Mouse (Mus musculus) kidney, embryonic 14.5 days (tissue): ENCODE data around the gene Sfswap. TPM values are rescaled to one million over a fixed set of nuclear protein-coding genes. Genes with fewer than 3 reads are reported as not detected.
"Not testable (repeated sequence)": the region's sequence is repeated elsewhere in the genome, so short reads cannot be mapped to it uniquely, and the experiment has no call there.

Source experiments
- ATAC-seq: fragments of 200-750 bp; cut with Nextera tagmentation; 2 replicates; pipeline ENCODE4 v1.8.0; 2017; ENCODE audit warnings: moderate number of reproducible peaks, mild to moderate bottlenecking, moderate TSS enrichment, moderate library complexity; ENCODE audit not compliant: low FRiP score, low TSS enrichment
- H3K27ac ChIP-seq: fragments of 300-500 bp; sonication (generic); 2 replicates; pipeline ENCODE4 v1.5.1; 2014; ENCODE audit warnings: low read depth, mild to moderate bottlenecking, low read length, moderate library complexity, mixed read lengths
- H3K27me3 ChIP-seq: fragments of 300-500 bp; sonication (generic); 2 replicates; pipeline ENCODE4 v1.6.1; 2014; ENCODE audit warnings: mild to moderate bottlenecking, low read length; ENCODE audit not compliant: control insufficient read depth, insufficient read depth
- H3K36me3 ChIP-seq: fragments of 300-500 bp; sonication (generic); 2 replicates; pipeline ENCODE4 v1.6.1; 2014; ENCODE audit warnings: low read length, mixed read lengths; ENCODE audit not compliant: control insufficient read depth, insufficient read depth
- H3K4me1 ChIP-seq: fragments of 300-500 bp; sonication (generic); 2 replicates; pipeline ENCODE4 v1.6.1; 2014; ENCODE audit warnings: low read length, mixed read lengths; ENCODE audit not compliant: control insufficient read depth, insufficient read depth
- H3K4me2 ChIP-seq: fragments of 300-500 bp; sonication (generic); replicated peaks from 2 replicates; pipeline ENCODE4 v1.6.1; 2014; ENCODE audit warnings: low read depth, mild to moderate bottlenecking, low read length
- H3K4me3 ChIP-seq: fragments of 300-500 bp; sonication (generic); 2 replicates; pipeline ENCODE4 v1.5.1; 2014; ENCODE audit warnings: mild to moderate bottlenecking, low read length
- H3K9ac ChIP-seq: fragments of 300-500 bp; sonication (generic); 2 replicates; pipeline ENCODE4 v1.6.1; 2014; ENCODE audit warnings: low read depth, mild to moderate bottlenecking, low read length, moderate library complexity
- H3K9me3 ChIP-seq: fragments of 300-500 bp; sonication (generic); 2 replicates; pipeline ENCODE4 v1.6.1; 2016; ENCODE audit warnings: low read length; ENCODE audit not compliant: control insufficient read depth
- WGBS: fragments of 180-500 bp; shearing (Covaris S2); extraction: QIAGEN DNeasy Blood & Tissue Kit; methylation state at CpG from one replicate; pipeline ENCODE4 v1.1.7; 2014; 5-methylcytosine and 5-hydroxymethylcytosine counted together
- polyA plus RNA-seq: library from polyadenylated mRNA; unstranded; fragments of >200 nt; fragmentation: Nextera tagmentation; extraction: Ambion mirVana; gene quantifications from 2 replicates; pipeline ENCODE4 v1.2.1, GENCODE M21; 2014

The Sfswap gene
- polyA plus RNA-seq, 1 experiment from 2014 or later = 56.6 TPM

- not testable (repeated sequence) for H3K4me1 ChIP-seq, H3K36me3 ChIP-seq, H3K27me3 ChIP-seq, H3K4me3 ChIP-seq, H3K9me3 ChIP-seq, H3K4me2 ChIP-seq, H3K9ac ChIP-seq, ATAC-seq
- H3K27ac ChIP-seq = peak overlapping the region; percentile 62; the same call in 1 of the 2 replicates
- 63% methylated on average over 9 of the region's 9 CpGs for WGBS
These were observed 37.4 kb upstream of the Sfswap start for GRCm38 (mm10) chr5:129463648-129464047.

- Histone ChIP-seq H3K4me2 (no peak overlapping the region), H3K4me1 (0 out of 2 replicates have a peak, but pooled peaks cover 1% of the 10 kb centered on the region), H3K27ac (no peak overlapping the region), H3K4me3 (no peak overlapping the region), H3K27me3 (no peaks in the 10 kb centered on the region), H3K9me3 (no peaks in the 10 kb centered on the region), H3K9ac (no peak overlapping the region), H3K36me3 (no peaks in the 10 kb centered on the region)
- WGBS = 89% methylated on average over 2 of the region's 2 CpGs
- no peak for ATAC-seq
These were observed 35.2 kb upstream of the Sfswap start for GRCm38 (mm10) chr5:129465788-129466187.

DNA sequence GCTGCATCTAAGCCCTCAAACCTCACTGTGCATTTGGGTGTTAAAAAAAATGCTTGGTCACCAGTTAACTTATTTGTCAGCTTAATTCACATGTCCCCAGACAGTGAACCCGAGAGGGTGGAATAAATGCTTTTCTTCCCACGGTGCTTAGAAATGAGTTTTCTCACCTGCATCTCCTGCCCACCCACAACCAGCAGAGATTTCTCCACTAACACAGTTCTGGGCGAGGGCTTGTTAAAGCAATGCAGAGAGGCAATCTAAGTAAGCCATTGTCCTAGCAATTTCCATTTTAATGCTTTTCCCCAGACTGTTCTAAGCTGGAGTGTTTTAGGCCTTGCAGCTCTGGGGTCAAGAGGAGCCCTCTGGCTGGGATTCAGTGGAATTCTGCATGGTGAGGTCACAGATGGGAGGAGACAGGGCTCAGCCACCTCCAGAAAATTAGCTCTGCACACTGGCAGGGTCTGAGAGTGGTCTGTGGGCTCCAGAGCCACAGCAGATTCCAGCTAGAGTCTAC lies 25.4 kb upstream of the Sfswap start:
- Histone ChIP-seq H3K36me3 (no peaks in the 10 kb centered on the region), H3K4me2 (no peak overlapping the region), H3K9me3 (no peaks in the 10 kb centered on the region), H3K4me1 (no peaks in the 10 kb centered on the region), H3K9ac (no peak overlapping the region), H3K27me3 (no peaks in the 10 kb centered on the region), H3K27ac (no peak overlapping the region), H3K4me3 (no peak overlapping the region)
- WGBS = 68% methylated on average over 3 of the region's 3 CpGs
- ATAC-seq = no peak

GRCm38 (mm10) chr5:129489879-129490278 lies 11.1 kb upstream of the Sfswap start:
- Histone ChIP-seq H3K4me2 (no peak overlapping the region; the same call in 1 of the 2 replicates), H3K27ac (no peak overlapping the region), H3K36me3 (no peaks in the 10 kb centered on the region), H3K4me1 (no peaks in the 10 kb centered on the region), H3K4me3 (no peak overlapping the region), H3K27me3 (0 out of 2 replicates have a peak, but pooled peaks cover 3% of the 10 kb centered on the region), H3K9me3 (no peaks in the 10 kb centered on the region), H3K9ac (no peak overlapping the region)
- WGBS = 7% methylated on average over 10 of the region's 10 CpGs
- peak; percentile 57 for ATAC-seq

GRCm38 (mm10) chr5:129501671-129502070 lies 650 bp downstream of the Sfswap start:
- H3K4me1 ChIP-seq = peaks cover 10% of the 10 kb centered on the region
- peak overlapping the region; percentile 95 for H3K9ac ChIP-seq
- H3K9me3 ChIP-seq = no peaks in the 10 kb centered on the region
- peak; percentile 58 for ATAC-seq
- WGBS = under 1% methylated on average over 44 of the region's 44 CpGs
- peak overlapping the region; percentile 100 for H3K4me3 ChIP-seq
- no peaks in the 10 kb centered on the region for H3K27me3 ChIP-seq
- peaks cover 26% of the 10 kb centered on the region for H3K36me3 ChIP-seq
- H3K27ac ChIP-seq = peak overlapping the region; percentile 76; the same call in 1 of the 2 replicates
- H3K4me2 ChIP-seq = peak overlapping the region; percentile 90

DNA sequence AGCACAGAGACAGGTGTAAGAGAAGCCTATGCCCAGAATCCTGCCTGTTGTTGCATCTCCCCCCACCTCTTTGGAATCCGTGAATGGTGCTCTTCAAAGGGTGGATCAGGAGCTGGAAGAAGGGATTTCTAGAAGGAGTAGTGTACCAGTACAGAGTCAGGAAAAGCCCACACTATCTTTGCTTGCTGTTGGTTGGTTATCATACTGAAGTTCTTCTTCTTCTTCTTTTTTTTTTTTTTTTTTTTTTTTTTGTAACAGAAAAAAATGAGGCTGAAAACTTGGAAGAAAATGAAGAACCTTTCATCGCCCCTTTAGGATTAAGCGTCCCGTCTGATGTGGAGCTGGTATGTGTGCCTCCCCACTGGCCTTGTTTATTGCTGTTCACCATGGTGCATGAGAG lies 5.9 kb downstream of the Sfswap start:
- peaks cover 71% of the 10 kb centered on the region for H3K36me3 ChIP-seq
- no peak overlapping the region for H3K4me3 ChIP-seq
- no peaks in the 10 kb centered on the region for H3K9me3 ChIP-seq
- no peak overlapping the region for H3K9ac ChIP-seq
- H3K27me3 ChIP-seq = no peaks in the 10 kb centered on the region
- ATAC-seq = no peak
- no peak overlapping the region for H3K27ac ChIP-seq
- WGBS = 92% methylated on average over 4 of the region's 4 CpGs
- H3K4me1 ChIP-seq = peaks cover 10% of the 10 kb centered on the region
- H3K4me2 ChIP-seq = no peak overlapping the region

GRCm38 (mm10) chr5:129518180-129518579 lies 17.2 kb downstream of the Sfswap start:
- Histone ChIP-seq H3K27ac (no peak overlapping the region), H3K4me3 (no peak overlapping the region), H3K9ac (no peak overlapping the region), H3K27me3 (no peaks in the 10 kb centered on the region), H3K4me2 (no peak overlapping the region), H3K4me1 (no peaks in the 10 kb centered on the region), H3K9me3 (no peaks in the 10 kb centered on the region), H3K36me3 (peaks cover 89% of the 10 kb centered on the region)
- no peak for ATAC-seq
- 84% methylated on average over 4 of the region's 4 CpGs for WGBS

DNA sequence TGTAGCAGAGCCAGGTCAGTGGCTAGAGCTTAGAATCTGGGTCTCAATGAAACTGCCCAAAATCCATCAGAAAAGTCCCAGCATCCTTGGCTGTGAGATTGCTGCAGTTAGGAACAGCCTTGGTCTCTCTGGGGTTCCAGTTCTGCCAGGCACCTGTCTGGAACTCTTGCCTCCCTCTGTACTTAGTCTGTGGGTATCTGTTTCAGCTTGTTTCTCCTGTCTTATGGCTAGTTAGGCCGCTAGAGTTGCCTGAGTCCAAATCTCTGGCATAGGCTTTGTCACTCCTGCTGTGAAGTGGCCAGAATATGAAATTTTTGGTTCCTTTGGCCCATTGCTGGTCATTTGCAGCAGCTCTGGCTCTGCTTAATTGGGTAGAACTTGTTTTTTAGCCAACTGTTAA lies 17.8 kb downstream of the Sfswap start:
- no peak for ATAC-seq
- Histone ChIP-seq H3K4me2 (no peak overlapping the region), H3K36me3 (peaks cover 89% of the 10 kb centered on the region), H3K9ac (no peak overlapping the region), H3K27me3 (no peaks in the 10 kb centered on the region), H3K4me1 (no peaks in the 10 kb centered on the region), H3K27ac (no peak overlapping the region), H3K9me3 (no peaks in the 10 kb centered on the region), H3K4me3 (no peak overlapping the region)
- 89% methylated on average over 1 of the region's 1 CpGs for WGBS

DNA sequence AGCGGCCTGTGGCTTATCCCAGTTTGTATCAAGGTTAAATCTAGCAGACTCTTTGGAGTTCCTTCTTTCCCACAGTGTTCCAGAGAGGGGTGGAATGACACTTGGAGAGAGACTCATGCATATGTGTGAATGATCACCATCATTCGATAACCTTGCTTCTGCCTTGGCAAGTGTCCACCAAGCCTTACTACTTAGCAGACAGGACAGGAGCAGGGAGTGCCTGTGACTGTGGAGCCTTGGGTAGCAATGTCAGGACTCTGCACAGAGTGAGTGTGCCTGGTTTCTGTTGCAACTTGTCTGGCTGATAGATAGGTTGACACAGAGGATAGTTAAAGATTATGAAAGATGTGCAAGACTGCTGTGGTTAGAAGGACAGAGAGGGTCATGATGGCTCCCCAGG lies 18.6 kb downstream of the Sfswap start:
- Histone ChIP-seq H3K27ac (no peak overlapping the region), H3K9me3 (no peaks in the 10 kb centered on the region), H3K4me3 (no peak overlapping the region), H3K9ac (no peak overlapping the region), H3K27me3 (no peaks in the 10 kb centered on the region), H3K4me2 (no peak overlapping the region), H3K36me3 (peaks cover 85% of the 10 kb centered on the region), H3K4me1 (no peaks in the 10 kb centered on the region)
- WGBS = 88% methylated on average over 2 of the region's 2 CpGs
- no peak for ATAC-seq
